Mouse (Mus musculus) lung, adult 2 months (tissue): ENCODE results near the gene Klf1. TPM values are rescaled to one million over a fixed set of nuclear protein-coding genes. Genes with fewer than 3 reads are reported as not detected.
"Not testable (repeated sequence)": the region's sequence is repeated elsewhere in the genome, so short reads cannot be mapped to it uniquely, and the experiment has no call there.

Source experiments
- DNase-seq: peaks from one replicate; pipeline ENCODE4 v3.0.0; 2022
- H3K4me1 ChIP-seq: fragments of 200-500 bp; 2 replicates; pipeline ENCODE4 v1.6.1; 2011; ENCODE audit warnings: low read length; ENCODE audit not compliant: control insufficient read depth, insufficient read depth
- H3K4me3 ChIP-seq: fragments of 200-500 bp; replicated peaks from 2 replicates; pipeline ENCODE3; 2011; ENCODE audit warnings: low read depth, mild to moderate bottlenecking, control low read depth, low read length; ENCODE audit errors: extremely low read depth
- CTCF ChIP-seq: fragments of 200-500 bp; IDR thresholded peaks from 2 replicates; pipeline ENCODE4 v1.5.1; 2011; ENCODE audit warnings: mild to moderate bottlenecking, low read length, control low read depth; ENCODE audit not compliant: insufficient read depth
- POLR2A ChIP-seq: fragments of 200-500 bp; IDR thresholded peaks from 2 replicates; pipeline ENCODE4 v1.6.1; 2011; ENCODE audit warnings: low read depth, mild to moderate bottlenecking, control low read depth, low read length, borderline replicate concordance; ENCODE audit errors: extremely low read depth
- WGBS: fragments of 180-500 bp; shearing (Covaris S2); methylation state at CpG from one replicate; pipeline ENCODE4 v1.1.7; 2018; 5-methylcytosine and 5-hydroxymethylcytosine counted together
- polyA plus RNA-seq: library from polyadenylated mRNA; depleted of rRNA; stranded (reverse); fragments of >200 nt; gene quantifications from 2 replicates; pipeline ENCODE4 v1.2.3, GENCODE M21; 2012

The Klf1 gene
- polyA plus RNA-seq, 1 experiment, result 0.14 TPM

GRCm38 (mm10) chr8:84904351-84904750, 2.6 kb downstream of the Klf1 start:
- 86% methylated on average over 7 of the region's 7 CpGs for WGBS
- Histone ChIP-seq H3K4me3 (no peak overlapping the region), H3K4me1 (peaks cover 3% of the 10 kb centered on the region; the same call in 1 of the 2 replicates)
- DNase-seq, result no peak
- no peak for TF ChIP-seq CTCF
- TF ChIP-seq POLR2A, result no peak

GRCm38 (mm10) chr8:84907037-84907436, 5.3 kb downstream of the Klf1 start:
- no peak for TF ChIP-seq CTCF
- TF ChIP-seq POLR2A, result no peak
- WGBS, result 90% methylated on average over 9 of the region's 9 CpGs
- H3K4me1 ChIP-seq, result peaks cover 3% of the 10 kb centered on the region; the same call in 1 of the 2 replicates
- no peak for DNase-seq
- no peak overlapping the region for H3K4me3 ChIP-seq

GRCm38 (mm10) chr8:84907493-84907892, 5.8 kb downstream of the Klf1 start:
- Histone ChIP-seq H3K4me3 (no peak overlapping the region), H3K4me1 (peaks cover 1% of the 10 kb centered on the region; the same call in 1 of the 2 replicates)
- no peak for TF ChIP-seq POLR2A
- no peak for TF ChIP-seq CTCF
- WGBS, result 66% methylated on average over 8 of the region's 8 CpGs
- no peak for DNase-seq

- WGBS, result 16% methylated on average over 7 of the region's 7 CpGs
- peak overlapping the region; percentile 32 for H3K4me3 ChIP-seq
- DNase-seq, H3K4me1 ChIP-seq: not testable (repeated sequence)
Measured at GRCm38 (mm10) chr8:84907979-84908378, 6.3 kb downstream of the Klf1 start.

GRCm38 (mm10) chr8:84908421-84909161, 6.9 kb downstream of the Klf1 start, which contains the start of gene Dnase2a:
TSS of gene Dnase2a (plus strand) at chr8:84908560.
- peak; percentile 90 for DNase-seq
- Histone ChIP-seq H3K4me1 (peaks cover 5% of the 10 kb centered on the region; the same call in 1 of the 2 replicates), H3K4me3 (peak within 1 kb of the TSS; percentile 75)
- TF ChIP-seq POLR2A, result peak; percentile 51; the same call in 1 of the 2 replicates
- no peak for TF ChIP-seq CTCF
- WGBS, result 1% methylated on average over 45 of the region's 45 CpGs

- TF ChIP-seq POLR2A (no peak), CTCF (no peak)
- WGBS, result 51% methylated on average over 20 of the region's 20 CpGs
Measured at GRCm38 (mm10) chr8:84909162-84909767, 7.5 kb downstream of the Klf1 start.

GRCm38 (mm10) chr8:84909949-84910348, 8.2 kb downstream of the Klf1 start:
- no peak for TF ChIP-seq CTCF
- TF ChIP-seq POLR2A, result no peak
- no peak for DNase-seq
- Histone ChIP-seq H3K4me1 (peaks cover 5% of the 10 kb centered on the region; the same call in 1 of the 2 replicates), H3K4me3 (no peak overlapping the region)
- WGBS, result 72% methylated on average over 5 of the region's 5 CpGs

More at GRCm38 (mm10) chr8:84909162-84909767, 7.5 kb downstream of the Klf1 start:
- no peak for DNase-seq
- peaks cover 5% of the 10 kb centered on the region; the same call in 1 of the 2 replicates for H3K4me1 ChIP-seq
- H3K4me3 ChIP-seq, result peak overlapping the region; percentile 75

- WGBS, result 74% methylated on average over 6 of the region's 6 CpGs
- H3K4me3 ChIP-seq, result no peak overlapping the region
- no peak for DNase-seq
- TF ChIP-seq CTCF (no peak), POLR2A (no peak)
- peaks cover 5% of the 10 kb centered on the region; the same call in 1 of the 2 replicates for H3K4me1 ChIP-seq
Measured at GRCm38 (mm10) chr8:84910551-84910950, 8.8 kb downstream of the Klf1 start.

- TF ChIP-seq POLR2A, result no peak
- no peak for TF ChIP-seq CTCF
Measured at GRCm38 (mm10) chr8:84911854-84912253, 10.1 kb downstream of the Klf1 start.

More at GRCm38 (mm10) chr8:84911854-84912253, 10.1 kb downstream of the Klf1 start:
- Histone ChIP-seq H3K4me3 (no peak overlapping the region), H3K4me1 (peaks cover 5% of the 10 kb centered on the region; the same call in 1 of the 2 replicates)
- DNase-seq, result no peak
- 92% methylated on average over 9 of the region's 9 CpGs for WGBS
